Mouse (Mus musculus) heart, postnatal 25 days (tissue): ENCODE data around the gene Rhox2g. TPM values are rescaled to one million over a fixed set of nuclear protein-coding genes. Genes with fewer than 3 reads are reported as not detected.
"Not testable (repeated sequence)": the region's sequence is repeated elsewhere in the genome, so short reads cannot be mapped to it uniquely, and the experiment has no call there.

Source experiments
- DNase-seq: peaks from one replicate; pipeline ENCODE4 v3.0.0; 2022; ENCODE audit warnings: low spot score
- intact Hi-C: fragments of 180-260 bp; cut with DNase I; formaldehyde crosslinking; loops from one replicate; pipeline ENCODE4 v1.15.1; 2025
- total RNA-seq, 2 experiments: library from RNA; stranded (reverse); gene quantifications; 2 replicates each; pipeline ENCODE4 v1.2.3; 2021

The Rhox2g gene
- total RNA-seq: not detected

DNA sequence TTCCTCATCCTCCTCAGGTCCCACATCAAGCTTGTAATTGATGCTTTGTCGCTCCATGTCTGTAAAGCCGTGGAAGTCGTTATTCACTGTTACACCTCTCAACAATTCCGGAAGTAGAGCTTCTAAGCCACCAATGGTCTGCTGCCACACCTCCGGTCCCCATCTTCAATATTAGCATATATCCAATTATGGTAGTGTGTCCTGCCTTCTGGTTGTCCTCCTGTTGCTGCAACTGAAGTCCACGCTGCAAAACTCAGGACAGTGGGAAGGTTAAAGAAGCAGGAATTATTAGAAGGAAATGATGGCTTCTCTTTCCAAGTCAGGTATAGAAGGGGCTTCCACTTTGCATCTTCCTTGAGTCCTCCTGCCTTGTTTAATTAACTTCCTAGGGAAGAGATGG lies at the start of gene Rhox2g:
Gene Rhox2g, minus strand, starts transcription at position 101 of the 400 bp plus-strand sequence.
- DNase-seq, intact Hi-C loops: not testable (repeated sequence)

DNA sequence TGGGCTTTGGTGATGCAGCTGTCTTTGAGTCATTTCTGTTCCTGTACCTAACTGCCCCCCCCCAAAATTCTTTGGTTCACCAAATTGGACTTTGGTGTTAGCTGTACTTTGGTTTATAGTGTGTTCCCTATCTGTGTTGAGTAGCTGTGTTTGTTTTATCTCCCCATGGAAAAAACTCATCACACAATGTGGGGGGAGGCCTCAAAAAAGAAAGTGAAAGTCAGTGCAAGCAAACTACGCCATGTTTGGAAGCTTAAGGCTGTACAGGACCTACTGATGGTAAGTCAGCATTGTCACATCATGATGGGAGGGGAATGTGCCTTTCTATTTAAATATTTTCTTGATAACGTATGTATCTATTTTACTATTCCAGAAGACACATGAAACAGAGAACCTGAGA lies 49.0 kb upstream of the Rhox2g start:
- intact Hi-C loops: no loop called here
- no peak for DNase-seq

DNA sequence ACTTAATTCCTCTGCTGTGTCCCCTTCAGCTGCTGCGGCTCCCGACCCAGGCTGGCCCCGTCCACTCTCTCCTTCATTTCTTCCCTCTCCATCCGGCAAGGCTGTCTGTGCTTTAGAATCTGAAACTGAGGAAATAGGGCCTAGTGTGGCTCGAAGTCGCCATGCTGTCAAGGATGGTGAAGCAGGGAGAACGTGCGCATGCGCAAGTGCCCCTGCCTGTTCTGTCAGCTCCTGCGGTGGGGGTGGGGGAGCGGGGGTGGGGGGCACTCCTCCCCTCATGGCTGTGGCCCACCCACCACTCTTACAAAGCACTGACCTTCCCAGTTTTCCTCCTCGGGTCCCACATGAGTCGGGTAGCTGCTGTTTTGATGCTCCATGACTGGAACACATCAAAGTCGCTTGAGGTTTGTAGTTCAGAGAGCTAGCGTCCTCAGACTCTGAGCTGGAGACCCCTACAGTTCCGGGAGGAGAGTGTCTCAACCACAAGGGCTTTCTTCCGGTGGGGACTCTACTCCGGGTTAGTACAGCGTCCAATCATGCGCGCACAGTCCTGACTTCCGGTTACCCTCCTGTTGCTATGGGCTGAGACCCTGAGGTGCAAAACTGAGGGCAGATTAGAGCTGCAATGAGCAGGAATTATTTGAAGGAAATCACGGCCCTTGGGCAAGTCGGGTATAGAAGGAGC lies 39.9 kb upstream of the Rhox2g start:
- intact Hi-C loops: no loop called here
- DNase-seq: no peak

DNA sequence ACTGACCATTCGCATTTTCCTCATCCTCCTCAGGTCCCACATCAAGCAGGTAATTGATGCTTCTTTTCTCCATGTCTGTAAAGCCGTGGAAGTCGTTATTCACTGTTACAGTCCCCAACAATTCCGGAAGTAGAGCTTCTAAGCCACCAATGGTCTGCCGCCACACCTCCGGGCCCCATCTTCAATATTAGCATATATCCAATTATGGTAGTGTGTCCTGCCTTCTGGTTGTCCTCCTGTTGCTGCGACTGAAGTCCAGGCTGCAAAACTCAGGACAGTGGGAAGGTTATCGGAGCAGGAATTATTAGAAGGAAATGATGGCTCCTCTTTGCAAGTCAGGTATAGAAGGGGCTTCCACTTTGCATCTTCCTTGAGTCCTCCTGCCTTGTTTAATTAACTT lies 29.9 kb upstream of the Rhox2g start, which contains the start of gene Rhox2h:
Gene Rhox2h, minus strand, starts transcription at position 101 of the 400 bp plus-strand sequence.
- DNase-seq, intact Hi-C loops: not testable (repeated sequence)

DNA sequence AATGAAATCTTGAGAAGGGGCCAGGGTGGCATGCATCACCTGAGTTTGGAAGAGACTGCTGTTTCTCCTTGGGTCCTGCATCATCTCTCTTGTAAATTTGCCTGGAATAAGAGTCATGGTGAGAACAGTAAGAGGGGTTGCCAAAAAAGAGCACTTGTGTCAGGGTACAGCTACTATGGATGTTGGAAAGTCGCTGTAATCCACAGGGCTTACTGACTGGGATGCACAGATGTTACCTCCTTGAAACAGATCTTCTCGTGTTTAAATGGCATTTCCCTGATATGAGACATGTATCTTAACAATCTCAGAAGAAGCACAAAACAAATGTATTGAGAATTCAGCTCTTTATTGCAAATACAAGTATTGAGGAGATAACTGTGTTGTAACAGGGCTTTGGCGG lies 25.4 kb upstream of the Rhox2g start, which contains the start of gene Rhox3h:
Gene Rhox3h, minus strand, starts transcription at position 101 of the 400 bp plus-strand sequence.
- DNase-seq, intact Hi-C loops: not testable (repeated sequence)

DNA sequence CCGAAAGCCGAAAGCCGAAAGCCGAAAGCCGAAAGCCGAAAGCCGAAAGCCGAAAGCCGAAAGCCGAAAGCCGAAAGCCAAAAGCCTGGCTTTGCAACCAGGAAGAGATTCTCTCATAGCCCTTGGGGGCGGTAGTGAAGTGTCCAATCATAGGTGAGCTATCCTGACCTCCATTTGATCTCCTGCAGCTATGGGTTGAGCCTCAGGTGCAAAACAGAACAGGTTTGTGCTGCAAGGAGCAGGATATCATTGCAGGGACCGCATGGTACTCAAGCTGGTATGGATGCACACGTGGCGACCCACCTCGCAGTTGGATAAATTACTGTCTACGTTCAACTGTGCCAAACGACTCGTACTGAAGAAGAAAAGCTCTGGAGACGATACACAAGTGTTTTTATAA lies 8.0 kb upstream of the Rhox2g start, which contains the start of gene Rhox4g:
Gene Rhox4g, minus strand, starts transcription at position 101 of the 400 bp plus-strand sequence.
- intact Hi-C loops, DNase-seq: not testable (repeated sequence)

DNA sequence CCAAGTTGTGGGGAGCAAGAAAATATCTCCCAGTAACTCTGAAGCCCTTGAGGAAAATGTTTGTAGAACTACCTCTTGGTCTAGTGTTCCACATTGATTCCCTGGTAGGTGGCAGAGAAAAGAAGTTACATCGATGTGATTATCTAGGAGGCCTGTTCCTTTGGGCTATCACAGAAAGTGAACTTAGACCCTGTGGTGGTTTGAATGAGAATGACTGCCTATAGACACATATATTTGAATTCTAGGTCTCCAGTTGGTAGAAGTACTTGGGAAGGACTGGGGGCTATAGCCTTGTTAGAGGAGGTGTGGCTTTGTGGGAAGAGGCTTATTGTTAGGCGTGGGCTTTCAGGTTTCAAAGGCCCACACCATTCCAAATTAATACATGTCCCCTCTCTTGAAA lies 14.8 kb downstream of the Rhox2g start, which contains the start of gene Rhox3g:
Gene Rhox3g, minus strand, starts transcription at position 101 of the 400 bp plus-strand sequence.
- intact Hi-C loops, DNase-seq: not testable (repeated sequence)

DNA sequence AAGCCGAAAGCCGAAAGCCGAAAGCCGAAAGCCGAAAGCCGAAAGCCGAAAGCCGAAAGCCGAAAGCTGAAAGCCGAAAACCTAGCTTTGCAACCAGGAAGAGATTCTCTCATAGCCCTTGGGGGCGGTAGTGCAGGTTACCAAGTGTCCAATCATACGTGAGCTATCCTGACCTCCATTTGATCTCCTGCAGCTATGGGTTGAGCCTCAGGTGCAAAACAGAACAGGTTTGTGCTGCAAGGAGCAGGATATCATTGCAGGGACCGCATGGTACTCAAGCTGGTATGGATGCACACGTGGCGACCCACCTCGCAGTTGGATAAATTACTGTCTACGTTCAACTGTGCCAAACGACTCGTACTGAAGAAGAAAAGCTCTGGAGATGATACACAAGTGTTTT lies 35.7 kb downstream of the Rhox2g start, which contains the start of gene Rhox4f:
Gene Rhox4f, minus strand, starts transcription at position 101 of the 400 bp plus-strand sequence.
- intact Hi-C loops, DNase-seq: not testable (repeated sequence)

Other genes with a start within 250 kb of the Rhox2g start
- gene Rhox2b, start 231.4 kb downstream of the Rhox2g start, total RNA-seq: not detected
- not detected for gene Rhox4b, start 211.0 kb downstream of the Rhox2g start, total RNA-seq
- gene Rhox2c, start 189.8 kb downstream of the Rhox2g start, total RNA-seq: not detected
- not detected for gene Rhox3c, start 184.9 kb downstream of the Rhox2g start, total RNA-seq
- not detected for gene Rhox4c, start 163.1 kb downstream of the Rhox2g start, total RNA-seq
- not detected for gene Rhox2d, start 150.0 kb downstream of the Rhox2g start, total RNA-seq
- gene Rhox4d, start 129.1 kb downstream of the Rhox2g start, total RNA-seq: not detected
- not detected for gene Rhox2e, start 113.0 kb downstream of the Rhox2g start, total RNA-seq
- gene Rhox3e, start 101.5 kb downstream of the Rhox2g start, total RNA-seq: not detected
- not detected for gene Rhox4e, start 86.1 kb downstream of the Rhox2g start, total RNA-seq
- not detected for gene Rhox2f, start 72.1 kb downstream of the Rhox2g start, total RNA-seq
- not detected for gene Rhox3f, start 62.5 kb downstream of the Rhox2g start, total RNA-seq
- gene Rhox4f, start 35.8 kb downstream of the Rhox2g start, total RNA-seq: not detected
- not detected for gene Rhox3g, start 14.9 kb downstream of the Rhox2g start, total RNA-seq
- gene Rhox4g, start 7.9 kb upstream of the Rhox2g start, total RNA-seq: not detected
- gene Rhox3h, start 25.3 kb upstream of the Rhox2g start, total RNA-seq: not detected
- gene Rhox2h, start 29.8 kb upstream of the Rhox2g start, total RNA-seq: not detected
- 1 to 10 TPM in 1 of 2 experiments, under 1 TPM in 1; 0.73 to 2.1 TPM for gene Rhox5, start 161.4 kb upstream of the Rhox2g start, total RNA-seq
- gene Rhox6, start 183.4 kb upstream of the Rhox2g start, total RNA-seq: not detected
- not detected for gene Rhox7a, start 188.2 kb upstream of the Rhox2g start, total RNA-seq
- not detected for gene Rhox8, start 235.5 kb upstream of the Rhox2g start, total RNA-seq